Mouse (Mus musculus): Measurements from ENCODE around the gene Rbp1. TPM values are rescaled to one million over a fixed set of nuclear protein-coding genes. Genes with fewer than 3 reads are reported as not detected.

Gene Rbp1
- polyA plus RNA-seq, 1 experiment, result 22.2 TPM

DNA sequence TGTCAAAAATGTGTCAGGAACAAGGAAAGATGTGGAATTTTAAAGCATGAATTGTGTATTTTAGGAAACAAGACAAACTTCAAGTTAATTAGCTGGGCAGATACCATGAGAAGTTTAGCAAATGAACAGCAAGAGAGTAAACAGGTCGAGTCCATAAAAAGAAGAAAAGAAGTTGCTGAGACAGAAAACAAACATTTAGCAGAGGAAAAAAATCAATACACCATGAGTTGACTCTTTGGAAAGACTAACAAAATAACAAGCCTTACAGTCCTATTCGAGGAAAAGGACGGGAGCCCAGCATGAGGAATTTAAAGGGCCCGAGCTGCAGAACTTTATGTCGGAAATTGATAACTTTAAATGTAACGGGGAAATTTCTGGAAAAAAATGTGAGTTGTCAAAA is 25.6 kb upstream of the Rbp1 start:
- TF ChIP-seq POLR2A (IDR thresholded peaks at IDR 0.05; ENCODE audit: extremely low read depth, insufficient read depth, low read length), result no peak
- no peak for TF ChIP-seq CTCF (IDR thresholded peaks at IDR 0.05; ENCODE audit: extremely low read depth, insufficient read depth, low read length)
- peaks cover 4% of the 10 kb centered on the region for H3K4me1 ChIP-seq (ENCODE audit: control insufficient read depth, insufficient read depth, low read length)
- no peak overlapping the region for H3K27ac ChIP-seq (ENCODE audit: insufficient read depth, low read length)
- H3K4me3 ChIP-seq (ENCODE audit: insufficient read depth, low read length), result no peak overlapping the region

GRCm38 (mm10) chr9:98397866-98398265 is 24.9 kb upstream of the Rbp1 start:
- TF ChIP-seq POLR2A (IDR thresholded peaks at IDR 0.05; ENCODE audit: extremely low read depth, insufficient read depth, low read length) (no peak), CTCF (IDR thresholded peaks at IDR 0.05; ENCODE audit: extremely low read depth, insufficient read depth, low read length) (no peak)
- no peak overlapping the region for H3K4me3 ChIP-seq (ENCODE audit: insufficient read depth, low read length)
- no peak overlapping the region for H3K27ac ChIP-seq (ENCODE audit: insufficient read depth, low read length)
- peaks cover 4% of the 10 kb centered on the region for H3K4me1 ChIP-seq (ENCODE audit: control insufficient read depth, insufficient read depth, low read length)

GRCm38 (mm10) chr9:98400185-98400894 is 22.4 kb upstream of the Rbp1 start:
- Histone ChIP-seq H3K4me3 (ENCODE audit: insufficient read depth, low read length) (no peak overlapping the region), H3K27ac (ENCODE audit: insufficient read depth, low read length) (peak overlapping the region; percentile 13), H3K4me1 (ENCODE audit: control insufficient read depth, insufficient read depth, low read length) (peaks cover 4% of the 10 kb centered on the region)
- TF ChIP-seq POLR2A (IDR thresholded peaks at IDR 0.05; ENCODE audit: extremely low read depth, insufficient read depth, low read length) (no peak), CTCF (IDR thresholded peaks at IDR 0.05; ENCODE audit: extremely low read depth, insufficient read depth, low read length) (no peak)

GRCm38 (mm10) chr9:98401611-98402010 is 21.1 kb upstream of the Rbp1 start:
- TF ChIP-seq POLR2A (IDR thresholded peaks at IDR 0.05; ENCODE audit: extremely low read depth, insufficient read depth, low read length) (no peak), CTCF (IDR thresholded peaks at IDR 0.05; ENCODE audit: extremely low read depth, insufficient read depth, low read length) (no peak)
- H3K4me3 ChIP-seq (ENCODE audit: insufficient read depth, low read length), result no peak overlapping the region
- H3K4me1 ChIP-seq (ENCODE audit: control insufficient read depth, insufficient read depth, low read length), result peaks cover 4% of the 10 kb centered on the region
- no peak overlapping the region for H3K27ac ChIP-seq (ENCODE audit: insufficient read depth, low read length)

GRCm38 (mm10) chr9:98407771-98408170 is 15.0 kb upstream of the Rbp1 start:
- no peak overlapping the region for H3K4me3 ChIP-seq (ENCODE audit: insufficient read depth, low read length)
- TF ChIP-seq CTCF (IDR thresholded peaks at IDR 0.05; ENCODE audit: extremely low read depth, insufficient read depth, low read length), result no peak
- TF ChIP-seq POLR2A (IDR thresholded peaks at IDR 0.05; ENCODE audit: extremely low read depth, insufficient read depth, low read length), result no peak
- no peak overlapping the region for H3K27ac ChIP-seq (ENCODE audit: insufficient read depth, low read length)
- H3K4me1 ChIP-seq (ENCODE audit: control insufficient read depth, insufficient read depth, low read length), result no peaks in the 10 kb centered on the region

DNA sequence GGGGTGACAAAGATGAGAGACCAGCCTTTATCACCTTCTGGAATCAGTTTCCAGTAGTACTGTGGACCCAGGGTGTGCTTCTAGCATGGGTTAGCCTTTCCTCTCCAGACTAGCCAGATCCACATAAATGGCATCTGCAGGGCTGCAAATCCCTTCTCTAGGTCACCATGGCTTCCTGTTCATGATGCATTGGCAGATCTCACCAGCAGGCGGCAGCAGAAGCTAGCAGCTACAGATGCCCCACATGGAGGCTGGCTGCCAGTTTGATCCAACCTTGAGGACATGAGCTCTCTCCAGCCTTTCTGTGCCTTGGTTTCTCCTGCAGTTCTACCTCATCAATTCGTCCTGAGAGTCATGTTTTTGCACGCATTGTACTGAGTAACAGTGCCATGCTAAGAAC is 13.6 kb upstream of the Rbp1 start:
- Histone ChIP-seq H3K27ac (ENCODE audit: insufficient read depth, low read length) (no peak overlapping the region), H3K4me1 (ENCODE audit: control insufficient read depth, insufficient read depth, low read length) (no peaks in the 10 kb centered on the region), H3K4me3 (ENCODE audit: insufficient read depth, low read length) (no peak overlapping the region)
- no peak for TF ChIP-seq POLR2A (IDR thresholded peaks at IDR 0.05; ENCODE audit: extremely low read depth, insufficient read depth, low read length)
- peak; percentile 89 for TF ChIP-seq CTCF (IDR thresholded peaks at IDR 0.05; ENCODE audit: extremely low read depth, insufficient read depth, low read length)

GRCm38 (mm10) chr9:98415427-98415826 is 7.3 kb upstream of the Rbp1 start:
- TF ChIP-seq POLR2A (IDR thresholded peaks at IDR 0.05; ENCODE audit: extremely low read depth, insufficient read depth, low read length) (no peak), CTCF (IDR thresholded peaks at IDR 0.05; ENCODE audit: extremely low read depth, insufficient read depth, low read length) (no peak)
- H3K27ac ChIP-seq (ENCODE audit: insufficient read depth, low read length), result no peak overlapping the region

GRCm38 (mm10) chr9:98417919-98418318 is 4.8 kb upstream of the Rbp1 start:
- Histone ChIP-seq H3K4me3 (ENCODE audit: insufficient read depth, low read length) (no peak overlapping the region), H3K4me1 (ENCODE audit: control insufficient read depth, insufficient read depth, low read length) (no peaks in the 10 kb centered on the region), H3K27ac (ENCODE audit: insufficient read depth, low read length) (no peak overlapping the region)
- TF ChIP-seq CTCF (IDR thresholded peaks at IDR 0.05; ENCODE audit: extremely low read depth, insufficient read depth, low read length) (peak; percentile 67), POLR2A (IDR thresholded peaks at IDR 0.05; ENCODE audit: extremely low read depth, insufficient read depth, low read length) (no peak)

More at GRCm38 (mm10) chr9:98415427-98415826, 7.3 kb upstream of the Rbp1 start:
- Histone ChIP-seq H3K4me3 (ENCODE audit: insufficient read depth, low read length) (no peak overlapping the region), H3K4me1 (ENCODE audit: control insufficient read depth, insufficient read depth, low read length) (no peaks in the 10 kb centered on the region)

DNA sequence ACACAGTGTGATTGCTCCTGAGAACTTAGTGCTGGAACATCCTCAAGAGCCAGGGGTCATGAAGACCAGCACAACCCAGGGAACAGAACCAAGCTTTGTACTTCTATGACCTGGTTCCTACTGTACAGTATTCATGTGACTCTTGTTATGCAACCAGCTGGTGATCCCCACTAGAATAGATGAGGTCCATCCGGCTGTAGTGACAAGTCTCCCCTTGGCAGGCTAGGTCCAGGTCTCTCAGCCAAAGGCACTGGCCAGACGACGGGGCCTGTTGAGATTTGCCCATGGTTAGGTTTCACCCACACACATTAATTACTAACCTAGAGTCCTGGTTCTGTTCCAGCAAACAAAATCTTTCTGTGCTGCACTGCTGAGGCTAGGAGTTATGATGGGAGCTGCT is 4.4 kb upstream of the Rbp1 start:
- TF ChIP-seq POLR2A (IDR thresholded peaks at IDR 0.05; ENCODE audit: extremely low read depth, insufficient read depth, low read length) (no peak), CTCF (IDR thresholded peaks at IDR 0.05; ENCODE audit: extremely low read depth, insufficient read depth, low read length) (no peak)
- H3K4me1 ChIP-seq (ENCODE audit: control insufficient read depth, insufficient read depth, low read length), result no peaks in the 10 kb centered on the region
- H3K4me3 ChIP-seq (ENCODE audit: insufficient read depth, low read length), result no peak overlapping the region
- no peak overlapping the region for H3K27ac ChIP-seq (ENCODE audit: insufficient read depth, low read length)

DNA sequence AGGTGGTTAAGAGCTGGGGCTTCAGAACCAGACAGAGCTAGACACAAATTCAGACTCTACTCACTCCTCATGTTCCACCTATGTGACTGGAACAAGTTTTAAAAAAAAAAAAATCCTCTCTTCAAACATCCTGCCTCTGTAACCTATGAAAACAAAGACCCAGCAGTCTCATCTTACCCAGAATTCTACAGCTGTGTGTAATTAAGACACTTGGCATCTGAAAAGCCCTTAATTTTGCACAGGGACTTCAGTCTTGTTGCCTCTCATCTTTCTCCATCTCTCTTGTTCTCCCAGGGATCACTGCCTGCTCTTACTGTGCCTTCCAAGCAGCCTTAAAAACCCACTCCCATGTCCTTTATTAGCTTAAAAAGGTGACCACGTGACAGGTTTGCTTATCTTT is 2.1 kb upstream of the Rbp1 start:
- H3K27ac ChIP-seq (ENCODE audit: insufficient read depth, low read length), result no peak overlapping the region
- H3K4me3 ChIP-seq (ENCODE audit: insufficient read depth, low read length), result no peak overlapping the region
- no peaks in the 10 kb centered on the region for H3K4me1 ChIP-seq (ENCODE audit: control insufficient read depth, insufficient read depth, low read length)
- no peak for TF ChIP-seq POLR2A (IDR thresholded peaks at IDR 0.05; ENCODE audit: extremely low read depth, insufficient read depth, low read length)
- no peak for TF ChIP-seq CTCF (IDR thresholded peaks at IDR 0.05; ENCODE audit: extremely low read depth, insufficient read depth, low read length)

Data from cortical plate, adult 2 months (tissue).